Mouse (Mus musculus): ENCODE data around the gene Acot2.

DNA sequence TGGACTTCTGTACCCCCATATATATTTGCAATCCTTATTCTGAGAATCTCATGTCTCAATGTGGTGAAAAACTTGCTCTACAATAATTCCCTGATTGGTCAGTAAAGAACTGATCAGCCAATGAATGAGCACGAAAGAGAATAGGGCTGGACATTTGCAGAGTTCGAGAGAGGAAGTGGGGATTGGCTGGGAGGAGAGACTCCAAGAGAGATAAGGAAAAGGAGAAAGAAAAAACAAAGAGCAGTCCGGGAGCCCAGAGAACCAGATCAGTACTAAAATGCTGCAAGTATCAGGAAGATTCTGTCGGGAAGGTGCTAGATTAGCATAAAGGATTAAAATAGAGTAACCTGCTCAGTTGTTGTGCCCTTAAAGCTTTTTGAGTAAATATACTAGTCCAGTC, 38.6 kb upstream of the Acot2 start:
- no peak for TF ChIP-seq POLR2A (IDR thresholded peaks at IDR 0.05; ENCODE audit: low read depth, low read length)
- TF ChIP-seq CTCF (conservative IDR thresholded peaks at IDR 0.05; ENCODE audit: insufficient read depth, insufficient read length, low read depth, low read length): no peak
